Mouse (Mus musculus) R1 (cell line): ENCODE measurements around the gene Dync2li1.

Source experiments
- DNase-seq: peaks from one replicate; pipeline ENCODE4 v3.0.0-alpha.2; 2018; ENCODE audit warnings: low read depth, low spot score

The Dync2li1 gene

GRCm38 (mm10) chr17:84684284-84684683 lies 58.0 kb downstream of the Dync2li1 start:
- DNase-seq = no peak

GRCm38 (mm10) chr17:84685286-84685685 lies 59.0 kb downstream of the Dync2li1 start:
- DNase-seq = no peak

GRCm38 (mm10) chr17:84687994-84688393 lies 61.7 kb downstream of the Dync2li1 start:
- no peak for DNase-seq

- DNase-seq = no peak
These were observed 62.5 kb downstream of the Dync2li1 start for GRCm38 (mm10) chr17:84688834-84689233.

- no peak for DNase-seq
These were observed 63.0 kb downstream of the Dync2li1 start for GRCm38 (mm10) chr17:84689316-84689715.

GRCm38 (mm10) chr17:84690111-84690510 lies 63.8 kb downstream of the Dync2li1 start:
- DNase-seq = no peak

- no peak for DNase-seq
These were observed 67.4 kb downstream of the Dync2li1 start for GRCm38 (mm10) chr17:84693741-84694140.

GRCm38 (mm10) chr17:84696537-84696936 lies 70.2 kb downstream of the Dync2li1 start:
- no peak for DNase-seq

GRCm38 (mm10) chr17:84698727-84699126 lies 72.4 kb downstream of the Dync2li1 start:
- DNase-seq = peak; percentile 73
